8 mouse cellular contexts compared by ENCODE assay signal in the genomic region with DNA sequence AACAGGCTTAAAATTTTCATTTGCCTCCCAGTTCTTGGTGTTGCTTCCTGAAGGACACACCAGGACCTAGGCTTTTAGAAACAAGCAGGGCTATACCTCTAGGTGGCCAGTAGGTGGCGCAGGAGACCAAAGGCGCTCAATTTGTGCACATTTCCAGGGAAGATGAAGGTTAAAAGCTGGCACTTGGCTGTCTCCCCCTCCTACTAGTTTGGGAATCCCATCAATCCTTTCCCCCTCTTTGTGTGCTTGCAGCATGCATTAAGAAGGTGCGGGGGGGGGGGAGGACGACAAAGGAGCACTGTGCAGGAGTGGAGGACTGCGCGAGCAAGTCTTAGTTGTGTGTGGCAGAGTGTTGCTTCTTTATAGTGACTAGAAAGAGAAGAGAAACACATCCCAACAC. TPM values are rescaled to one million over a fixed set of nuclear protein-coding genes. Genes with fewer than 3 reads are reported as not detected.
A peak's percentile ranks its signal among the peaks of the same experiment; 100 is the strongest.
DNase-seq lines count a peak whose midpoint lies in the region; ATAC-seq and TF ChIP-seq lines count a peak whose summit lies in the region.

No protein-coding gene starts in this region.

- ATAC-seq in midbrain, embryonic 14.5 days (ENCODE audit: low FRiP score, low TSS enrichment) = peak; percentile 31; the same call in 1 of the 2 replicates

- H3K4me3 ChIP-seq in gastrocnemius, adult 2 months = no peak overlapping the region
- H3K4me3 ChIP-seq in midbrain, embryonic 14.5 days (replicated peaks; ENCODE audit: low read depth, low read length) = no peak overlapping the region

- no peaks in the 10 kb centered on the region for H3K9me3 ChIP-seq in midbrain, embryonic 14.5 days (ENCODE audit: control insufficient read depth, low read length)

- WGBS in midbrain, embryonic 14.5 days = 11% methylated on average over 6 of the region's 6 CpGs

- intact Hi-C loops in gastrocnemius, adult 2 months (cut with DNase I) = loop anchor here (2.0 kb wide), 2 partner anchors 753 to 961 kb away; no protein-coding TSS in a partner anchor
- intact Hi-C loops in gastrocnemius, postnatal 14 days (cut with DNase I; ENCODE audit: low total_unique reads) = loop anchor here (5.0 kb wide), 1 partner anchor 961 kb away; no protein-coding TSS in a partner anchor
- intact Hi-C loops in left cerebral cortex, postnatal 14 days (cut with DNase I) = no loop called here

- H3K4me2 ChIP-seq in midbrain, embryonic 14.5 days (ENCODE audit: low read length) = no peak overlapping the region

- H3K27me3 ChIP-seq in midbrain, embryonic 14.5 days (ENCODE audit: control insufficient read depth, insufficient read depth, low read length) = peaks cover 6% of the 10 kb centered on the region; the same call in 1 of the 2 replicates
- no peaks in the 10 kb centered on the region for H3K27me3 ChIP-seq in splenic B cell, adult 2 months (ENCODE audit: control insufficient read depth, insufficient read depth, low read length, poor library complexity, severe bottlenecking)

- TF ChIP-seq CTCF in gastrocnemius, adult 2 months (IDR thresholded peaks at IDR 0.05) = peak; percentile 96

- H3K27ac ChIP-seq in gastrocnemius, adult 2 months = no peak overlapping the region
- H3K27ac ChIP-seq in midbrain, embryonic 14.5 days (replicated peaks; ENCODE audit: low read depth, low read length) = no peak overlapping the region

- no peaks in the 10 kb centered on the region for H3K36me3 ChIP-seq in midbrain, embryonic 14.5 days (ENCODE audit: control insufficient read depth, insufficient read depth, low read length)
- no peaks in the 10 kb centered on the region for H3K36me3 ChIP-seq in splenic B cell, adult 2 months (ENCODE audit: control insufficient read depth, insufficient read depth, low read length, poor library complexity, severe bottlenecking)

- peaks cover 6% of the 10 kb centered on the region; the same call in 1 of the 2 replicates for H3K4me1 ChIP-seq in midbrain, embryonic 14.5 days (ENCODE audit: control insufficient read depth, insufficient read depth, low read length)

- H3K9ac ChIP-seq in midbrain, embryonic 14.5 days (replicated peaks; ENCODE audit: low read length) = no peak overlapping the region

- DNase-seq in gastrocnemius, adult 2 months = peak; percentile 76
- no peak for DNase-seq in gastrocnemius, adult 8-10 months (ENCODE audit: low spot score in 2 of 2)
- peak; percentile 80 for DNase-seq in R1 (ENCODE audit: low read depth, low spot score)
- peak; percentile 80 to 84 for DNase-seq in cerebellum, postnatal 4 days (ENCODE audit: low spot score in 2 of 2)
- peak; percentile 69 for DNase-seq in gastrocnemius, postnatal 14 days
- peak; percentile 70 to 83 for DNase-seq in left cerebral cortex, postnatal 14 days (ENCODE audit: low spot score in 2 of 2)
- DNase-seq in midbrain, embryonic 14.5 days = peak; percentile 93
- peak; percentile 53 for DNase-seq in splenic B cell, adult 2 months (ENCODE audit: low read depth, low spot score)

RNA-seq across cellular contexts. Expression of a gene that starts 8.8 kb away (rescaled TPM):
- total RNA-seq in gastrocnemius, adult 2 months (2021) = 100 to 1,000 TPM; 248 to 267 TPM
- total RNA-seq in gastrocnemius, adult 8-10 months (2022) = 100 to 1,000 TPM; 100 to 289 (median 178) TPM
- 100 to 1,000 TPM; 254 to 324 TPM for total RNA-seq in gastrocnemius, postnatal 14 days (2021)
- 10 to 100 TPM; 65.5 to 79.3 TPM for total RNA-seq in left cerebral cortex, postnatal 14 days (2021)
- 22.4 and 30.4 TPM in 2 replicates for polyA plus RNA-seq in midbrain, embryonic 14.5 days (2014; fragmentation: Nextera tagmentation; extraction: Ambion mirVana)

RNA-seq across cellular contexts. Expression of a gene that starts 41.6 kb away (rescaled TPM):
- not detected for total RNA-seq in gastrocnemius, adult 2 months (2021)
- under 1 TPM in 3 of 4 experiments, not detected in 1; 0.21 to 0.53 (median 0.29) TPM for total RNA-seq in gastrocnemius, adult 8-10 months (2022)
- total RNA-seq in gastrocnemius, postnatal 14 days (2021) = 1 to 10 TPM; 2.5 to 3.1 TPM
- total RNA-seq in left cerebral cortex, postnatal 14 days (2021) = 100 to 1,000 TPM; 102 to 116 TPM
- 200 and 310 TPM in 2 replicates for polyA plus RNA-seq in midbrain, embryonic 14.5 days (2014; fragmentation: Nextera tagmentation; extraction: Ambion mirVana)

Comparison
In these comparisons a context has a peak if more than half of its experiments do, and no peak if none do; other contexts are left out.
1. DNase-seq: peak in gastrocnemius, adult 2 months (single experiment), R1 (single experiment), cerebellum, postnatal 4 days (2 of 2), gastrocnemius, postnatal 14 days (single experiment), left cerebral cortex, postnatal 14 days (2 of 2), midbrain, embryonic 14.5 days (single experiment) and splenic B cell, adult 2 months (single experiment); none in gastrocnemius, adult 8-10 months (0 of 2).
2. RNA of a gene that starts 41.6 kb away (total RNA-seq): 102 to 116 TPM in left cerebral cortex, postnatal 14 days; 2.5 to 3.1 TPM in gastrocnemius, postnatal 14 days, 0.21 to 0.53 TPM in gastrocnemius, adult 8-10 months and not detected in gastrocnemius, adult 2 months; every median in the first group is over 10 times any median in the second.